9 mouse cellular contexts compared by ENCODE assay signal in genomic region chr19:53578597-53579252, GRCm38 (mm10). TPM values are rescaled to one million over a fixed set of nuclear protein-coding genes. Genes with fewer than 3 reads are reported as not detected.
DNase-seq lines count a peak whose midpoint lies in the region; ATAC-seq and TF ChIP-seq lines count a peak whose summit lies in the region.
"Had no signal": no experiment of that assay in that cellular context is flagged by ENCODE, and none has a peak within 500 bp of the region (broad histone marks: within the 10 kb centered on the region; RNA-seq: fewer than 3 reads in every experiment).

No protein-coding gene starts in this region.

- H3K9ac ChIP-seq in limb, embryonic 11.5 days (ENCODE audit: low read length) = no peak overlapping the region
- H3K9ac ChIP-seq in stomach, postnatal 0 days (ENCODE audit: low read length) = no peak overlapping the region
- H3K9ac ChIP-seq: stomach, embryonic 15.5 days had no signal

- H3K9me3 ChIP-seq in limb, embryonic 11.5 days (ENCODE audit: control insufficient read depth, low read length) = 0 out of 2 replicates have a peak, but pooled peaks cover under 1% of the 10 kb centered on the region
- no peaks in the 10 kb centered on the region for H3K9me3 ChIP-seq in stomach, postnatal 0 days (ENCODE audit: control insufficient read depth, low read length)
- H3K9me3 ChIP-seq: stomach, embryonic 15.5 days had no signal

- no peak for TF ChIP-seq EP300 in stomach, postnatal 0 days (optimal IDR thresholded peaks at IDR 0.05)

- DNase-seq in A20 (ENCODE audit: low read depth, low spot score) (peak; percentile 83), R1 (ENCODE audit: low read depth, low spot score) (peak; percentile 83)
- peak; percentile 85 to 88 for DNase-seq in cerebellum, postnatal 14 days
- peak; percentile 30 for DNase-seq in gastrocnemius, postnatal 14 days
- DNase-seq in kidney, adult 18-20 months = peak; percentile 65
- peak; percentile 72 for DNase-seq in limb, embryonic 11.5 days (ENCODE audit: low spot score)
- peak; percentile 57 for DNase-seq in stomach, postnatal 0 days (ENCODE audit: low spot score)

- H3K36me3 ChIP-seq in limb, embryonic 11.5 days (ENCODE audit: control insufficient read depth, insufficient read depth, low read length) = no peaks in the 10 kb centered on the region
- no peaks in the 10 kb centered on the region for H3K36me3 ChIP-seq in stomach, postnatal 0 days (ENCODE audit: control insufficient read depth, insufficient read depth, low read length)
- H3K36me3 ChIP-seq: stomach, embryonic 15.5 days had no signal

- no peak overlapping the region for H3K4me3 ChIP-seq in limb, embryonic 11.5 days (ENCODE audit: low read depth, low read length)
- H3K4me3 ChIP-seq in stomach, postnatal 0 days (ENCODE audit: low read depth, low read length) = no peak overlapping the region
- H3K4me3 ChIP-seq: stomach, embryonic 15.5 days had no signal

- H3K27me3 ChIP-seq in limb, embryonic 11.5 days (ENCODE audit: control insufficient read depth, insufficient read depth, low read length) = no peaks in the 10 kb centered on the region
- no peaks in the 10 kb centered on the region for H3K27me3 ChIP-seq in stomach, postnatal 0 days (ENCODE audit: control insufficient read depth, insufficient read depth, low read length)
- H3K27me3 ChIP-seq: stomach, embryonic 15.5 days had no signal

- no peak for ATAC-seq in limb, embryonic 11.5 days (ENCODE audit: insufficient number of reproducible peaks, low FRiP score, low TSS enrichment, low read depth)
- peak; percentile 93 for ATAC-seq in monocyte, adult 5-6 weeks (replicated peaks; ENCODE audit: insufficient number of reproducible peaks, low FRiP score, low TSS enrichment, poor library complexity, severe bottlenecking)
- ATAC-seq in stomach, postnatal 0 days (ENCODE audit: low FRiP score, low TSS enrichment) = peak; percentile 69

- H3K27ac ChIP-seq in limb, embryonic 11.5 days (replicated peaks; ENCODE audit: low read depth, low read length) = no peak overlapping the region
- no peak overlapping the region for H3K27ac ChIP-seq in stomach, postnatal 0 days (replicated peaks)
- H3K27ac ChIP-seq: stomach, embryonic 15.5 days had no signal

- intact Hi-C loops in gastrocnemius, postnatal 14 days (cut with DNase I; ENCODE audit: low total_unique reads) = loop anchor here (5.0 kb wide), 1 partner anchor 161 kb away; no protein-coding TSS in a partner anchor

- 14% methylated on average over 8 of the region's 8 CpGs for WGBS in limb, embryonic 11.5 days
- 8% methylated on average over 8 of the region's 8 CpGs for WGBS in stomach, postnatal 0 days

- no peak overlapping the region for H3K4me2 ChIP-seq in limb, embryonic 11.5 days (ENCODE audit: low read depth, severe bottlenecking)
- no peak overlapping the region for H3K4me2 ChIP-seq in stomach, postnatal 0 days (replicated peaks; ENCODE audit: low read depth)
- H3K4me2 ChIP-seq: stomach, embryonic 15.5 days had no signal

- peak; percentile 94 for TF ChIP-seq CTCF in stomach, postnatal 0 days (IDR thresholded peaks at IDR 0.05; ENCODE audit: low read depth)

- H3K4me1 ChIP-seq in limb, embryonic 11.5 days (ENCODE audit: control insufficient read depth, insufficient read depth, low read length) = no peaks in the 10 kb centered on the region
- no peaks in the 10 kb centered on the region for H3K4me1 ChIP-seq in stomach, postnatal 0 days (replicated peaks; ENCODE audit: control insufficient read depth, insufficient read depth)
- H3K4me1 ChIP-seq: stomach, embryonic 15.5 days had no signal

RNA-seq across cellular contexts. Expression of gene Nutf2-ps1, which starts 10.1 kb away (rescaled TPM):
- total RNA-seq in gastrocnemius, postnatal 14 days (2021) = 10 to 100 TPM; 74.8 to 76.8 TPM
- 471 and 513 TPM in 2 replicates for polyA plus RNA-seq in limb, embryonic 11.5 days (2014; fragmentation: Nextera tagmentation; extraction: Ambion mirVana)
- 26.1 TPM in 1 of 3 replicates, not detected in the others for total RNA-seq in monocyte, adult 5-6 weeks (2017)
- polyA plus RNA-seq in stomach, postnatal 0 days (2015; fragmentation: Nextera tagmentation; extraction: Ambion mirVana) = 168 and 177 TPM in 2 replicates

RNA-seq across cellular contexts. Expression of gene Smc3, which starts 21.5 kb away (rescaled TPM):
- total RNA-seq in gastrocnemius, postnatal 14 days (2021) = 10 to 100 TPM; 15.6 to 17.5 TPM
- polyA plus RNA-seq in limb, embryonic 11.5 days (2014; fragmentation: Nextera tagmentation; extraction: Ambion mirVana) = 92.8 and 99.7 TPM in 2 replicates
- 99.5 to 152 TPM (median 121 TPM) in 3 replicates for total RNA-seq in monocyte, adult 5-6 weeks (2017)
- polyA plus RNA-seq in stomach, postnatal 0 days (2015; fragmentation: Nextera tagmentation; extraction: Ambion mirVana) = 24.9 and 27.0 TPM in 2 replicates

RNA-seq across cellular contexts. Expression of gene Dusp5, which starts 49.8 kb away (rescaled TPM):
- total RNA-seq in gastrocnemius, postnatal 14 days (2021) = 1 to 10 TPM; 1.3 to 2.2 TPM
- polyA plus RNA-seq in limb, embryonic 11.5 days (2014; fragmentation: Nextera tagmentation; extraction: Ambion mirVana) = 3.5 and 3.8 TPM in 2 replicates
- 247 to 384 TPM (median 376 TPM) in 3 replicates for total RNA-seq in monocyte, adult 5-6 weeks (2017)
- 14.1 and 18.5 TPM in 2 replicates for polyA plus RNA-seq in stomach, postnatal 0 days (2015; fragmentation: Nextera tagmentation; extraction: Ambion mirVana)

Comparison
In these comparisons a context has a peak if more than half of its experiments do, and no peak if none do; other contexts are left out.
1. DNase-seq: peak in every context shown above with its lines; median percentile 86 in cerebellum, postnatal 14 days; 83 in A20; 83 in R1; 72 in limb, embryonic 11.5 days; 65 in kidney, adult 18-20 months; 57 in stomach, postnatal 0 days; 30 in gastrocnemius, postnatal 14 days.
2. RNA of gene Dusp5, which starts 49.8 kb away (total RNA-seq): 247 to 384 TPM in monocyte, adult 5-6 weeks; 1.3 to 2.2 TPM in gastrocnemius, postnatal 14 days; every median in the first group is over 10 times any median in the second.